Mouse (Mus musculus) ES-E14 (cell line): ENCODE measurements around the gene Zfp367. TPM values are rescaled to one million over a fixed set of nuclear protein-coding genes. Genes with fewer than 3 reads are reported as not detected.
A peak's percentile ranks its signal among the peaks of the same experiment; 100 is the strongest.

Experiments
- DNase-seq: peaks from one replicate; pipeline ENCODE4 v3.0.0-alpha.2; 2013; ENCODE audit warnings: low read depth, low spot score
- H3K27ac ChIP-seq: 2 replicates; pipeline ENCODE4 v1.5.1; 2012; ENCODE audit warnings: low read depth, mild to moderate bottlenecking, low read length, moderate library complexity, mixed read lengths; ENCODE audit not compliant: poor library complexity, insufficient read depth, severe bottlenecking
- H3K36me3 ChIP-seq: 2 replicates; pipeline ENCODE4 v1.6.1; 2012; ENCODE audit warnings: mild to moderate bottlenecking, low read length, moderate library complexity, mixed read lengths; ENCODE audit not compliant: control insufficient read depth, poor library complexity, insufficient read depth, severe bottlenecking
- H3K4me1 ChIP-seq, 2 experiments: fragments of 150-350 bp in 1 of 2; sonication (generic) in 1 of 2; 2 replicates each; pipeline ENCODE4 v1.6.1; 2012; ENCODE audit warnings: low read length in 2 of 2, mild to moderate bottlenecking in 1 of 2, mixed read lengths in 1 of 2; ENCODE audit not compliant: control insufficient read depth in 2 of 2, insufficient read depth in 2 of 2, poor library complexity in 1 of 2
- H3K4me3 ChIP-seq, 2 experiments: fragments of 150-350 bp in 1 of 2; sonication (generic) in 1 of 2; 2 replicates each; pipeline ENCODE4 v1.5.1; 2012; ENCODE audit warnings: low read length in 2 of 2, low read depth in 1 of 2, mild to moderate bottlenecking in 1 of 2, mixed read lengths in 1 of 2; ENCODE audit not compliant: insufficient read depth in 1 of 2, poor library complexity in 1 of 2, severe bottlenecking in 1 of 2
- H3K9ac ChIP-seq: 2 replicates; pipeline ENCODE4 v1.6.1; 2012; ENCODE audit warnings: low read depth, mild to moderate bottlenecking, low read length, mixed read lengths; ENCODE audit not compliant: poor library complexity, insufficient read depth, severe bottlenecking
- H3K9me3 ChIP-seq: fragments of 150-350 bp; sonication (generic); 2 replicates; pipeline ENCODE4 v1.6.1; 2012; ENCODE audit warnings: low read depth, mild to moderate bottlenecking, low read length; ENCODE audit not compliant: control insufficient read depth, insufficient read depth
- CHD2 ChIP-seq: IDR thresholded peaks from 2 replicates; pipeline ENCODE4 v1.6.1; 2014; ENCODE audit warnings: mild to moderate bottlenecking, low read depth, low read length, inconsistent platforms
- HCFC1 ChIP-seq: IDR thresholded peaks from 2 replicates; pipeline ENCODE4 v1.6.1; 2012; ENCODE audit warnings: low read length, inconsistent platforms, borderline replicate concordance; ENCODE audit not compliant: insufficient read depth
- MAFK ChIP-seq: IDR thresholded peaks from 2 replicates; pipeline ENCODE4 v1.6.1; 2014; ENCODE audit warnings: mild to moderate bottlenecking, low read depth, low read length, inconsistent platforms; ENCODE audit not compliant: insufficient read depth
- ZC3H11A ChIP-seq: IDR thresholded peaks from 2 replicates; pipeline ENCODE4 v1.6.1; 2012; ENCODE audit warnings: low read depth, mild to moderate bottlenecking, inconsistent platforms, low read length, borderline replicate concordance
- ZNF384 ChIP-seq: IDR thresholded peaks from 2 replicates; pipeline ENCODE4 v1.6.1; 2012; ENCODE audit warnings: low read depth, low read length, inconsistent platforms
- in situ Hi-C, 2 experiments: fragments of 600-800 bp; cut with MboI; formaldehyde crosslinking; loops; one replicate each; pipeline ENCODE4 v1.15.1; 2025; ENCODE audit warnings: low sequenced_read_pairs in 2 of 2, inconsistent platforms in 1 of 2; ENCODE audit not compliant: unreplicated experiment in 2 of 2
- total RNA-seq: library from RNA; depleted of rRNA; stranded (reverse); fragments of 300-350 nt; gene quantifications from 2 replicates; pipeline ENCODE4 v1.2.3, GENCODE M21; 2012; rRNA removed

Zfp367 gene
- 18.0 and 24.8 TPM in 2 replicates for total RNA-seq

DNA sequence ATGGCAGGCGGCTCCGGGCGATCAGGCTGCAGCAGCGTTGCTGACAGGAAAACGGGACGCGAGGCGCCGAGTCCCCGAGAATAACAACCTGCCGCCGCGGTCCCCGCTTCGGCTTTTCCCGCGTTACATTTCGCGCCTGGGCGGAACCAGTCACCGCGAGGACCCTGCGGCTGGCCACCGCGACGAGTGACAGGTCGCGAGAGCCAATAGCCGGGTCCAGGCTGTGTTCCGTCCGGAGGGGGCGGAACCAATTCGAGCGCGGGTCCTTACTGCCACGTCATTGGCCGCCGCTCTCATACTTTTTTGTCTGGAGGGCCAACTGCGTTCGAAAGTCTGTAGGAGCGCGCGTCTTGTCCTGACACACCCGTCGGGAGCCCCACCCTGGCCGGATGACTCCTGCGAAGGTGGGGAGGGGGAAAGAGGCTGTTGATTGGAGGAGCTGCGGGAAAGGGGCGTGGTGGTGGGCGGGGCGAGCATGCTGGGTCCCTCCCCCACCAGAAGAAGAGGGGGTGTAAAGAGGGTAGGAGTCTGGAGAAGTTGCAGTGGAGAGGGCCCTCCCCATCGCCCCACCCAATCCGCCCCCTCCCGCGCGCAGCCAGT, at the start of gene Zfp367:
Zfp367 (minus strand) TSS at position 120 of the 600 bp plus-strand sequence.
- Histone ChIP-seq H3K27ac (peak within 1 kb of the TSS; percentile 96), H3K9me3 (no peaks in the 10 kb centered on the region), H3K4me3 (peak within 1 kb of the TSS; percentile 90 to 94), H3K9ac (peak within 1 kb of the TSS; percentile 93), H3K36me3 (peaks cover 3% of the 10 kb centered on the region; the same call in 1 of the 2 replicates), H3K4me1 (peaks cover 9 to 14% of the 10 kb centered on the region in 2 experiments; a peak in 2 of 4 replicates)
- peak; percentile 97 for DNase-seq
- TF ChIP-seq CHD2 (peak; percentile 59; the same call in 1 of the 2 replicates), HCFC1 (no peak)
- in situ Hi-C loops = no loop called here

DNA sequence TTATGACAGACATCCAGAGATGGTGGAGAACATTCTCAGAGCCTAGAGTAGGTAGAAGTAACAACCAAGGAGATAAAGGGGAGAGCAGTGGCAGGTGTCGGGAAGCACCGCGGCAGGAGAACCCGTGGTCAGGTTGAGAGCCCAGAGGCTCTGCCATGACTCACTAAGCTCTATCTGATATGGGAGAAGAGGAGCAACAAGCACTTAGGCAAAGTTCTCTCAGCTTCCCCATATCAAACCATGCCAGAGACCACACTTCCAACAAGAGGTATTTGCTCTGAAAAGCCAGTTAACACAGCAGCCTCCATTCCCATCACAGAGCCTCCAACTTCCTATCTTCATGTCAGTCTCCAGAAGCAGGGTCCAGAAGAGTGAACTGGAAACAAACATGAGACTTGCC, 47.9 kb upstream of the Zfp367 start:
- TF ChIP-seq CHD2 (no peak), HCFC1 (no peak), ZC3H11A (no peak), MAFK (no peak), ZNF384 (no peak)
- no peaks in the 10 kb centered on the region for H3K9me3 ChIP-seq
- in situ Hi-C loops = no loop called here
- H3K4me1 ChIP-seq = no peaks in the 10 kb centered on the region
- H3K27ac ChIP-seq = no peak overlapping the region
- DNase-seq = no peak
- no peak overlapping the region for H3K9ac ChIP-seq
- H3K36me3 ChIP-seq = no peaks in the 10 kb centered on the region; the same call in 1 of the 2 replicates
- no peak overlapping the region for H3K4me3 ChIP-seq

DNA sequence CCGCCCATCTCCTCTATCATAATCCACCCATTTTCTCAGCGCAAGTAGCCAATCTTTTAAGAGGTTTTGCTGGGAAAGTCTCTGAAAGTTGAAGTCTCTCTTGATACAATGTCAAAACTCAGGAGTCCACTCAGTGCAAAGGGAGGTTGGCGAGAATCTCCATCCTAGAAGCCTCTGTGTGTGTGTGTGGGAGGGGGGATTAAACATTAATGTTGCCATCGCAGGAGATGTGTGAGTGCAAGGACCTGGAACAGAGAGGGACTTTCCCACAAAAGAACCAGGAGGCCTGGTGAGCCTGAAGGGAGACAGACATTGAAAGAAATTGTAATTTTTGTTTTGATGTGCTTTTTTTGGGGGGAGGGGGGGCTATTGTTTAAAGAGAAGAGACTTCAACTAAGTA, 45.3 kb upstream of the Zfp367 start:
- Histone ChIP-seq H3K4me1 (no peaks in the 10 kb centered on the region), H3K9me3 (no peaks in the 10 kb centered on the region), H3K36me3 (no peaks in the 10 kb centered on the region; the same call in 1 of the 2 replicates), H3K9ac (no peak overlapping the region), H3K4me3 (no peak overlapping the region), H3K27ac (no peak overlapping the region)
- DNase-seq = no peak
- TF ChIP-seq HCFC1 = no peak
- no peak for TF ChIP-seq MAFK
- TF ChIP-seq CHD2 = no peak
- no peak for TF ChIP-seq ZC3H11A
- no peak for TF ChIP-seq ZNF384
- in situ Hi-C loops = no loop called here

DNA sequence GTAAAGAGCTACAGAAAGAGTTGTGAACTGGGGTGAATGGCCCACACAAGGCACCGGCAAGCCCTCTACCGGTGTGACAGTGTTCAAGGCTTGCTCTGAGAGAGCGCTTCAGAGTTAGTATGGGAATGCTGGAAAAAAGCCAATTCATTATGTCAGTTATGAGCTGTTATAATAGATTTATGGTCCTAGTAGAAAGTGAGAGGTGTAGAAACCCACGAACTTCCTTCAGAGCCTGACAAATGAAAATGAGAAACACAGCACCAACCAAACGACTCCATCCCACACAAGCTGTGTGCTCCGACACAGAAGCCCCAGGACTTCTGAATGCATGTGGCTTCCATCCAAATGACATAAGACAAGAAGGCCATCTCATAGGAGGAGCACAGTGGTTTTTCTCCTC, 44.9 kb upstream of the Zfp367 start:
- no peak overlapping the region for H3K9ac ChIP-seq
- in situ Hi-C loops = no loop called here
- no peaks in the 10 kb centered on the region for H3K9me3 ChIP-seq
- H3K27ac ChIP-seq = no peak overlapping the region
- TF ChIP-seq CHD2 (no peak), MAFK (no peak), HCFC1 (no peak), ZNF384 (no peak), ZC3H11A (no peak)
- H3K36me3 ChIP-seq = no peaks in the 10 kb centered on the region; the same call in 1 of the 2 replicates
- DNase-seq = no peak
- no peak overlapping the region for H3K4me3 ChIP-seq
- no peaks in the 10 kb centered on the region for H3K4me1 ChIP-seq

DNA sequence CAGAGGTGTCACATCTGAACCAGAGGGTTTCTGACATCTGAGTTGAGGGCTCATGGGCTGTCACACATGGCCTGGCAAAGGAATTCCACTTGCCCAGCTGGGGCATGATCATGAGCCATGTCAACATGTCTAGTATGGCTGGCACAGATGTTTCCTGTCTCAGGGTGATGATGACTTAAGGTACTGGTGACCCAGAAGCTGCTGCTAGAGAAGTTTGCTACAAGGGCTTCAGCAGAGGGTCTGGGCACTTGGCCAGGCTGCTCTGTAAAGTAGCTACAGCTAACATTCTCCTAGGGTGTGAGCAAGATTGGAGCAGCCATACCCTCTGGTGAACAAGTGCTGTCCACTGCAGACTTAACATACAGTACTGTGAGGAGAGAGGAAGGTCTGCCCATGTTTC, 34.1 kb upstream of the Zfp367 start:
- peaks cover 0 to 9% of the 10 kb centered on the region in 2 experiments; a peak in 2 of 4 replicates for H3K4me1 ChIP-seq

More for the DNA sequence above, 34.1 kb upstream of the Zfp367 start:
- no peak overlapping the region for H3K4me3 ChIP-seq
- in situ Hi-C loops = loop anchor here (10.0 kb wide), 1 partner anchor 128 kb away; the partner anchor contains the start of gene Aaed1 (in 2 of the 2)
- H3K9me3 ChIP-seq = no peaks in the 10 kb centered on the region
- H3K9ac ChIP-seq = no peak overlapping the region
- TF ChIP-seq ZC3H11A (no peak), CHD2 (no peak), ZNF384 (no peak), HCFC1 (no peak), MAFK (no peak)
- no peak for DNase-seq
- H3K27ac ChIP-seq = no peak overlapping the region
- H3K36me3 ChIP-seq = no peaks in the 10 kb centered on the region
